ENCODE assay signal across 8 mouse cellular contexts in genomic region chr2:70824838-70825370, GRCm38 (mm10). TPM values are rescaled to one million over a fixed set of nuclear protein-coding genes. Genes with fewer than 3 reads are reported as not detected.
DNase-seq lines count a peak whose midpoint lies in the region; ATAC-seq lines count a peak whose summit lies in the region.

No protein-coding gene starts in this region.

- 0% methylated on average over 47 of the region's 59 CpGs for WGBS in kidney, embryonic 15.5 days
- under 1% methylated on average over 55 of the region's 59 CpGs for WGBS in liver, embryonic 12.5 days (ENCODE audit: insufficient replicate concordance)
- 1% methylated on average over 48 of the region's 59 CpGs for WGBS in stomach, embryonic 14.5 days

- no peaks in the 10 kb centered on the region for H3K27me3 ChIP-seq in kidney, embryonic 15.5 days
- H3K27me3 ChIP-seq in liver, embryonic 12.5 days (replicated peaks), result no peaks in the 10 kb centered on the region
- H3K27me3 ChIP-seq in stomach, embryonic 14.5 days (ENCODE audit: control insufficient read depth, insufficient read depth, low read length), result no peaks in the 10 kb centered on the region

- peak overlapping the region; percentile 63 for H3K4me2 ChIP-seq in kidney, embryonic 15.5 days
- H3K4me2 ChIP-seq in liver, embryonic 12.5 days, result peak overlapping the region; percentile 74
- H3K4me2 ChIP-seq in stomach, embryonic 14.5 days (replicated peaks; ENCODE audit: low read depth, low read length), result peak overlapping the region; percentile 62

- peaks cover 17% of the 10 kb centered on the region for H3K4me1 ChIP-seq in kidney, embryonic 15.5 days
- H3K4me1 ChIP-seq in liver, embryonic 12.5 days, result peaks cover 70% of the 10 kb centered on the region
- H3K4me1 ChIP-seq in stomach, embryonic 14.5 days (ENCODE audit: control insufficient read depth, insufficient read depth, low read length), result 0 out of 2 replicates have a peak, but pooled peaks cover 9% of the 10 kb centered on the region

- no peaks in the 10 kb centered on the region for H3K36me3 ChIP-seq in kidney, embryonic 15.5 days
- 0 out of 2 replicates have a peak, but pooled peaks cover 4% of the 10 kb centered on the region for H3K36me3 ChIP-seq in liver, embryonic 12.5 days
- H3K36me3 ChIP-seq in stomach, embryonic 14.5 days (ENCODE audit: control insufficient read depth, insufficient read depth, low read length), result no peaks in the 10 kb centered on the region

- ATAC-seq in kidney, embryonic 15.5 days (replicated peaks; ENCODE audit: low FRiP score), result peak; percentile 79
- peak; percentile 38 for ATAC-seq in liver, embryonic 12.5 days
- ATAC-seq in stomach, embryonic 14.5 days (ENCODE audit: insufficient number of reproducible peaks, insufficient read depth, low FRiP score, low read depth), result peak; percentile 70

- H3K9ac ChIP-seq in kidney, embryonic 15.5 days, result peak overlapping the region; percentile 99
- peak overlapping the region; percentile 92 for H3K9ac ChIP-seq in liver, embryonic 12.5 days
- peak overlapping the region; percentile 92 for H3K9ac ChIP-seq in stomach, embryonic 14.5 days (replicated peaks; ENCODE audit: low read depth, low read length)

- peak; percentile 79 for DNase-seq in layer of hippocampus, adult 11-12 months (ENCODE audit: low spot score)
- DNase-seq in layer of hippocampus, adult 9-10 months (ENCODE audit: low spot score), result no peak
- peak; percentile 61 for DNase-seq in embryo, embryonic 11.5 days (ENCODE audit: low read depth, low spot score)
- peak; percentile 57 to 79 for DNase-seq in gastrocnemius, postnatal 4 days (ENCODE audit: low spot score in 2 of 2)
- peak; percentile 81 for DNase-seq in naive thymus-derived CD4-positive, alpha-beta T cell, adult 2 months (ENCODE audit: low read depth)

- peak overlapping the region; percentile 100 for H3K27ac ChIP-seq in kidney, embryonic 15.5 days
- H3K27ac ChIP-seq in liver, embryonic 12.5 days, result peak overlapping the region; percentile 100
- peak overlapping the region; percentile 99 for H3K27ac ChIP-seq in stomach, embryonic 14.5 days (ENCODE audit: low read length)

- peak overlapping the region; percentile 95 for H3K4me3 ChIP-seq in kidney, embryonic 15.5 days (replicated peaks)
- H3K4me3 ChIP-seq in liver, embryonic 12.5 days, result peak overlapping the region; percentile 74
- H3K4me3 ChIP-seq in stomach, embryonic 14.5 days (ENCODE audit: low read depth, low read length), result peak overlapping the region; percentile 90

- H3K9me3 ChIP-seq in kidney, embryonic 15.5 days (replicated peaks), result no peaks in the 10 kb centered on the region
- H3K9me3 ChIP-seq in liver, embryonic 12.5 days (replicated peaks), result no peaks in the 10 kb centered on the region
- H3K9me3 ChIP-seq in stomach, embryonic 14.5 days (ENCODE audit: control insufficient read depth, low read depth, low read length), result no peaks in the 10 kb centered on the region

RNA-seq across cellular contexts. Expression of gene Tlk1, which starts 0.6 kb away (rescaled TPM):
- 10 to 100 TPM; 43.4 to 52.1 TPM for total RNA-seq in gastrocnemius, postnatal 4 days (2021)
- 27.0 and 29.5 TPM in 2 replicates for polyA plus RNA-seq in kidney, embryonic 15.5 days (2015; fragmentation: Nextera tagmentation; extraction: Ambion mirVana)
- 53.9 and 57.4 TPM in 2 replicates for polyA plus RNA-seq in liver, embryonic 12.5 days (2016; fragmentation: Nextera tagmentation; extraction: Ambion mirVana)
- polyA plus RNA-seq in stomach, embryonic 14.5 days (2014; fragmentation: Nextera tagmentation; extraction: Ambion mirVana), result 39.6 and 42.0 TPM in 2 replicates
